Mouse (Mus musculus): Measurements from ENCODE around the gene Metrn. TPM values are rescaled to one million over a fixed set of nuclear protein-coding genes. Genes with fewer than 3 reads are reported as not detected.

The Metrn gene
- polyA plus RNA-seq (2014; fragmentation: Illumina TruSeq; extraction: RNeasy Lipid Tissue Mini Kit (QIAGEN cat#74804); ENCODE audit: low read depth, low replicate concordance): 31.5 TPM

DNA sequence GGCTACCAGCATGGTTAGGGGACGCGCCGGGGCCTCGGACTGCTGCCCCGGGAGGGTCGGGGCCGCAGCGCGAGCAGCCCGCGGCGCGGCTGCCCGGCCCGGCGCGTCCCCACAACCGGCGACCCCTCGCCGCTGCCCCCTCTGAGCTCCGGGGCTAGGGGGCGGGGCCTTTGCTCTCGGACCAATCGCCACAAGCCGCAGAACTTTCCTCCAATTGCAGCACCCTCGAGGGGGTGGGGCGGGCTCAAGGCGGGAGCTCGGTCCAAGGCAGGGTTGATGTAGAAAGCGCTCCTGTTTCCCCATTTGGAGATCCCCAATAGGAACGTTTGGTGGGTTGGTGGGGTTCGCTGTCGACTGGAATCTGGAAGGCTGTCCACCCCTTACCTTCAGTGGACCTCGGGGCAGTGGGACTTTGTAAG is at the start of gene Metrn:
TSS of gene Metrn (minus strand) at position 186 of the 419 bp plus-strand sequence.

DNA sequence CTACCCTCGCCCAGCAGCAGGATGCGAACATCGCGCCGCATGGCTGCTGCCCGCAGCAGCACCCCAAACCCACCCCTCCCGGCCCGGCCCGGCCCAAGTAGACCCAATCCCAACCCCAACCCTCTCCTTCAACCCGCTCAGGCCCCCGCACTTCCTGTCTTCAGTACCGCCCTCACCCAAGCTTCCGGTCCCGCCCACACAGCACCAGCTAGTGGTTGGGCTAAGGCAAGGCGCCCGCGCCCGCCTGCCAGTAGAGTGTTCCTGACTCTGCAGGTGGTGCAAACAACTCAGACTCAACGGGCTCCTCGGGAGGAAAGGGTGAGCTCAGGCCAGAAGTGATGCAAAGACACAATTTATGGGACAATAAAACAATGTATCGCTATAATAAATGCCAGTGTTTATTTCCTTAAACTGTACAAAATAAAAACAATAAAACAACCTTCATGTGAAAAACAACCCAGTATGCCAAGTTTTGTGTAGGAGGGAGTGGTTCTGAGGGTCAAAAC is 47.5 kb upstream of the Metrn start, which contains the start of gene Rhot2:
TSS of gene Rhot2 (minus strand) at position 456 of the 506 bp plus-strand sequence.

DNA sequence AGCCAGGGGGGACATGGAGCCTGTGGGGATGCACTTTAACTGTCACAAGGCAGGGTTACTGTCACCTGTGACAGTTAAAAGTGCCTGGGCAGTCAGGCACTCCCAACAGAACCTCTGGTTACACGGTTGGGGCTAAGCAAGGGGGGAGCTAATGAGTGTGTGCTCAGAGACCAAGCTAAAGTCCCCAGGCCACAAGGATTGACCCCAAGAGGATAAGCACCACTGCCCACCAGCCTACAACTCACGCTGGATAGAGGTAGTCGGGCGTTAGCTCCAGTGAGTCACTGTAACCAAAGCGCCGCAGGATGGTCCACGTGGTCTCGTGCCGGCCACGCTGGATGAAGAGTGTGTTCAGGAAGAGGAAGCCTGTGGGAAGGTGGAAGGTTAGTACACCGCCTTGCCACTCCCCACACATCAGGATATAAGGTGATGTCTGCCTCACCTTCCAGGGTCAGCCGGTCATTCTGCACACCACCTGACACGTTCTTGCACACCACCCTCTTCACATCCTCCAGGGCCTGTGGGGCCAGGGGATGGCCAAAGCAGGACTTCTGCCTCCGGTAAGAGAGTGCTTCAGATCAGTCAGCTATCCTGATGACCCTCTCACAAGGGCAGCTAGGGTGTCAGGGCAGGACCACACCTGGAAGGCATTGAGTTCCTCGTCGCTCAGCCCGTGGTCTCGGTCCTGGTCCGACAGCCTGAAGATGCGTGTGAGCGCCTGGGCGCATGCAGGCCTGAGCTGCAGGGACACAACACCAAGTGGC is 44.4 kb upstream of the Metrn start, which contains the start of gene Gm20683:
TSS of gene Gm20683 (minus strand) at position 647 of the 764 bp plus-strand sequence.

DNA sequence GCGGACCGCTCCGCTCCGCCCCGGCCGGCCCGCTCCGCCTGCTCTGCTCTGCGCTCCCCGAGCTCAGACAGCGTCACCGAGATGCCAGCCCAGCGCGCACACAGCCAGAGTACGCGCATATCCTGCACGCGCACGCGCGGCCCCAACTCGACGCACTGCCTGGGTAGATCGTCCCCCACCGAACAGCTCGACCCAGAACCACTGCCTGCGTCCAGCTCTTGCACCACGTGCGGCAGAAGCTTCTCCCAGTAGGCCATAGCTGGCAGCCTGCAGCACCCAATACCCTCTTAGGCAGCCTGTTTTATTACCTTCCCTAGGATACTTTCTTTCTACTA is 40.1 kb upstream of the Metrn start, which contains the start of gene Rhbdl1:
TSS of gene Rhbdl1 (minus strand) at position 220 of the 335 bp plus-strand sequence.

GRCm38 (mm10) chr17:25833291-25833663 is 36.3 kb upstream of the Metrn start, which contains the start of gene Stub1:
Gene Stub1 (minus strand): TSS chr17:25833404.

GRCm38 (mm10) chr17:25828712-25829557 is 32.0 kb upstream of the Metrn start, which contains the start of gene Jmjd8:
Gene Jmjd8 (plus strand): TSS chr17:25828867.

DNA sequence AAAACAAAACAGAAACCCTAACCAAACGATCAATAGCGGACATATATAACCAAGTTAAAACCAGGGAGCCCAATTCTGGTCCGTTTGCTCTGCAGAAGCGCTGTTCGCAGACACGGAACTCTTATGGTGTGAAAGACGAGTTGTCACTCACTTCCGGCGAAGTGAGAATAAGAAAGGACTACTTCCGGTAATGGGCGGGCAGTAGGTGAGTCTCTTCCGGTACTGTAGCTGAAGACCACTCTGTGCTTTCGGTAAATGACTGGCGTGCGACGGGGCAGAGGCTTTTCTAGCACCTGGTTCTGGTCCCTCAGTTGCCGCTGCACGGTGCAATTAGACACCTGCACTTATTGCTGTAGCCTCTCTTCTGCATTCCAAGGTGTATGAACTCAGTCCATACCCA is 26.5 kb upstream of the Metrn start, which contains the start of gene Wdr24:
TSS of gene Wdr24 (plus strand) at position 176 of the 400 bp plus-strand sequence.

GRCm38 (mm10) chr17:25808789-25809605 is 12.1 kb upstream of the Metrn start, which contains the start of gene Fbxl16:
Gene Fbxl16 (plus strand): TSS chr17:25809085.

GRCm38 (mm10) chr17:25795609-25796092 is 1.3 kb downstream of the Metrn start, which contains the start of gene AC134908.4:
Gene AC134908.4 (minus strand): TSS chr17:25795659.

DNA sequence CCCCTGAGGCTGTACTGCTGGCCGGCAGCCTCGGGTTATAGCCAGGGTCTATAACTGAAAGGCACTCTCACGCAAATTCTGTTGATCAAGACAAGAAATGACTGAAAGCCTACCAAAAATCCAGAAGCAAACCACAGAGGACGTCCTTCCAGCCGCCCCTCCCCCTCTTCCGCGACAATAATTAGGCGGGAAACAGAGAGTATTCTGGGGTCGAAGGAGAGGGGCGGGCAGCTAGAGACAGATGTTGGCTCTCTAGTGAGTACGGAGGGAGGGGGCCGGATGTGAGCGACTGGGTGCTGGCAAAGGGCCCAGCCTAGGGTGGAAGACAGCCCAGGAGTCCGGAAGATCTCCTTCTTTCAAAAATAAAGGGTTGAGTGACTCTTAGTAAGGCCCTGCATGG is 4.3 kb downstream of the Metrn start, which contains the start of gene Fam173a:
TSS of gene Fam173a (minus strand) at position 287 of the 400 bp plus-strand sequence.

GRCm38 (mm10) chr17:25786280-25786679 is 10.7 kb downstream of the Metrn start, which contains the start of gene Ccdc78:
Gene Ccdc78 (plus strand): TSS chr17:25786580.

GRCm38 (mm10) chr17:25785281-25785745 is 11.6 kb downstream of the Metrn start, which contains the start of gene Haghl:
Gene Haghl (minus strand): TSS chr17:25785673.

DNA sequence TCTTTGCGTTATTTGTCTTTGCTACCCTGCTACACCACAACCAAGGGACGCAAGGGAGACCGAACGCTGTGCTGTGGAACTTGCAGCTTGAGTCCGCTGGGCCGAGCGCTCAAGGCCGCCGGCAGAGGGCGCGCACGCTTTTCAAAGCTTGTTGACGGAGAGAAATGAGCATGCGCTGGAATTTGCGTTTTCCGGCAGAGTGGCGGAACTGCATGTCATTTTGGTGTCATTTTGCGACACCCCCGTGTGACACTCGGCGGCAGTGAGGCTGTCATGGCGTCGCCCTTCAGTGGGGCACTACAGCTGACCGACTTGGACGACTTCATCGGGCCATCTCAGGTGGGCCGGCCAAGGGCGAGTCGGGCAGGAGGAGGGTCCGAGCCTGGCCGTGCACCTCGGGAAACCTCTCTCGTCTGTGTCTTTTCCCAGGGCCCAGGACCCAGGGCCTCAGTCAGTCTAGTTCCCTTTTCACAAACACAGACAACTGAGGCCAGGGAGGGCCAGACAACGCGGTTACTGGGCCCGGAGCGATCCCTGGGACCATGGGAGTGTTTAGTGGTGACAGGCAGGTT is 23.3 kb downstream of the Metrn start, which contains the start of gene Narfl:
TSS of gene Narfl (plus strand) at position 228 of the 572 bp plus-strand sequence.

GRCm38 (mm10) chr17:25754241-25754640 is 42.7 kb downstream of the Metrn start, which contains the start of gene Msln:
Gene Msln (minus strand): TSS chr17:25754378.

Other genes with a start within 250 kb of the Metrn start
- 0.42 TPM for gene Sox8, start 226.4 kb downstream of the Metrn start, polyA plus RNA-seq (2014; fragmentation: Illumina TruSeq; extraction: RNeasy Lipid Tissue Mini Kit (QIAGEN cat#74804); ENCODE audit: low read depth, low replicate concordance)
- gene Lmf1, start 218.1 kb downstream of the Metrn start, polyA plus RNA-seq (2014; fragmentation: Illumina TruSeq; extraction: RNeasy Lipid Tissue Mini Kit (QIAGEN cat#74804); ENCODE audit: low read depth, low replicate concordance): 26.1 TPM
- 0.99 TPM for gene Gng13, start 80.0 kb downstream of the Metrn start, polyA plus RNA-seq (2014; fragmentation: Illumina TruSeq; extraction: RNeasy Lipid Tissue Mini Kit (QIAGEN cat#74804); ENCODE audit: low read depth, low replicate concordance)
- gene Chtf18, start 69.7 kb downstream of the Metrn start, polyA plus RNA-seq (2014; fragmentation: Illumina TruSeq; extraction: RNeasy Lipid Tissue Mini Kit (QIAGEN cat#74804); ENCODE audit: low read depth, low replicate concordance): 1.4 TPM
- 9.4 TPM for gene Rpusd1, start 69.5 kb downstream of the Metrn start, polyA plus RNA-seq (2014; fragmentation: Illumina TruSeq; extraction: RNeasy Lipid Tissue Mini Kit (QIAGEN cat#74804); ENCODE audit: low read depth, low replicate concordance)
- not detected for gene Mslnl, start 61.1 kb downstream of the Metrn start, polyA plus RNA-seq (2014; fragmentation: Illumina TruSeq; extraction: RNeasy Lipid Tissue Mini Kit (QIAGEN cat#74804); ENCODE audit: low read depth, low replicate concordance)
- gene Msln, start 42.8 kb downstream of the Metrn start, polyA plus RNA-seq (2014; fragmentation: Illumina TruSeq; extraction: RNeasy Lipid Tissue Mini Kit (QIAGEN cat#74804); ENCODE audit: low read depth, low replicate concordance): 18.6 TPM
- gene Narfl, start 23.4 kb downstream of the Metrn start, polyA plus RNA-seq (2014; fragmentation: Illumina TruSeq; extraction: RNeasy Lipid Tissue Mini Kit (QIAGEN cat#74804); ENCODE audit: low read depth, low replicate concordance): 41.3 TPM
- gene Haghl, start 11.5 kb downstream of the Metrn start, polyA plus RNA-seq (2014; fragmentation: Illumina TruSeq; extraction: RNeasy Lipid Tissue Mini Kit (QIAGEN cat#74804); ENCODE audit: low read depth, low replicate concordance): 15.1 TPM
- 0.26 TPM for gene Ccdc78, start 10.6 kb downstream of the Metrn start, polyA plus RNA-seq (2014; fragmentation: Illumina TruSeq; extraction: RNeasy Lipid Tissue Mini Kit (QIAGEN cat#74804); ENCODE audit: low read depth, low replicate concordance)
- 41.4 TPM for gene Fam173a, start 4.2 kb downstream of the Metrn start, polyA plus RNA-seq (2014; fragmentation: Illumina TruSeq; extraction: RNeasy Lipid Tissue Mini Kit (QIAGEN cat#74804); ENCODE audit: low read depth, low replicate concordance)
- gene AC134908.4, start 1.5 kb downstream of the Metrn start, polyA plus RNA-seq (2014; fragmentation: Illumina TruSeq; extraction: RNeasy Lipid Tissue Mini Kit (QIAGEN cat#74804); ENCODE audit: low read depth, low replicate concordance): not detected
- 2.1 TPM for gene Fbxl16, start 11.9 kb upstream of the Metrn start, polyA plus RNA-seq (2014; fragmentation: Illumina TruSeq; extraction: RNeasy Lipid Tissue Mini Kit (QIAGEN cat#74804); ENCODE audit: low read depth, low replicate concordance)
- gene Wdr24, start 26.5 kb upstream of the Metrn start, polyA plus RNA-seq (2014; fragmentation: Illumina TruSeq; extraction: RNeasy Lipid Tissue Mini Kit (QIAGEN cat#74804); ENCODE audit: low read depth, low replicate concordance): 11.2 TPM
- gene Jmjd8, start 31.7 kb upstream of the Metrn start, polyA plus RNA-seq (2014; fragmentation: Illumina TruSeq; extraction: RNeasy Lipid Tissue Mini Kit (QIAGEN cat#74804); ENCODE audit: low read depth, low replicate concordance): 31.6 TPM
- gene Stub1, start 36.3 kb upstream of the Metrn start, polyA plus RNA-seq (2014; fragmentation: Illumina TruSeq; extraction: RNeasy Lipid Tissue Mini Kit (QIAGEN cat#74804); ENCODE audit: low read depth, low replicate concordance): 133 TPM
- gene Rhbdl1, start 40.2 kb upstream of the Metrn start, polyA plus RNA-seq (2014; fragmentation: Illumina TruSeq; extraction: RNeasy Lipid Tissue Mini Kit (QIAGEN cat#74804); ENCODE audit: low read depth, low replicate concordance): 1.1 TPM
- 4.1 TPM for gene Gm20683, start 44.6 kb upstream of the Metrn start, polyA plus RNA-seq (2014; fragmentation: Illumina TruSeq; extraction: RNeasy Lipid Tissue Mini Kit (QIAGEN cat#74804); ENCODE audit: low read depth, low replicate concordance)
- gene Rhot2, start 47.7 kb upstream of the Metrn start, polyA plus RNA-seq (2014; fragmentation: Illumina TruSeq; extraction: RNeasy Lipid Tissue Mini Kit (QIAGEN cat#74804); ENCODE audit: low read depth, low replicate concordance): 133 TPM
- gene Wdr90, start 64.4 kb upstream of the Metrn start, polyA plus RNA-seq (2014; fragmentation: Illumina TruSeq; extraction: RNeasy Lipid Tissue Mini Kit (QIAGEN cat#74804); ENCODE audit: low read depth, low replicate concordance): 3.2 TPM
- gene Mcrip2, start 71.6 kb upstream of the Metrn start, polyA plus RNA-seq (2014; fragmentation: Illumina TruSeq; extraction: RNeasy Lipid Tissue Mini Kit (QIAGEN cat#74804); ENCODE audit: low read depth, low replicate concordance): 194 TPM
- 19.7 TPM for gene Mettl26, start 77.9 kb upstream of the Metrn start, polyA plus RNA-seq (2014; fragmentation: Illumina TruSeq; extraction: RNeasy Lipid Tissue Mini Kit (QIAGEN cat#74804); ENCODE audit: low read depth, low replicate concordance)
- not detected for gene Wfikkn1, start 83.7 kb upstream of the Metrn start, polyA plus RNA-seq (2014; fragmentation: Illumina TruSeq; extraction: RNeasy Lipid Tissue Mini Kit (QIAGEN cat#74804); ENCODE audit: low read depth, low replicate concordance)
- gene Rab40c, start 122.6 kb upstream of the Metrn start, polyA plus RNA-seq (2014; fragmentation: Illumina TruSeq; extraction: RNeasy Lipid Tissue Mini Kit (QIAGEN cat#74804); ENCODE audit: low read depth, low replicate concordance): 15.4 TPM
- gene Pigq, start 147.8 kb upstream of the Metrn start, polyA plus RNA-seq (2014; fragmentation: Illumina TruSeq; extraction: RNeasy Lipid Tissue Mini Kit (QIAGEN cat#74804); ENCODE audit: low read depth, low replicate concordance): 40.5 TPM
- not detected for gene Nhlrc4, start 147.8 kb upstream of the Metrn start, polyA plus RNA-seq (2014; fragmentation: Illumina TruSeq; extraction: RNeasy Lipid Tissue Mini Kit (QIAGEN cat#74804); ENCODE audit: low read depth, low replicate concordance)
- 0.34 TPM for gene A930017K11Rik, start 155.4 kb upstream of the Metrn start, polyA plus RNA-seq (2014; fragmentation: Illumina TruSeq; extraction: RNeasy Lipid Tissue Mini Kit (QIAGEN cat#74804); ENCODE audit: low read depth, low replicate concordance)
- 9.9 TPM for gene Capn15, start 188.7 kb upstream of the Metrn start, polyA plus RNA-seq (2014; fragmentation: Illumina TruSeq; extraction: RNeasy Lipid Tissue Mini Kit (QIAGEN cat#74804); ENCODE audit: low read depth, low replicate concordance)

All from heart, adult 10 weeks (tissue).